Mouse (Mus musculus): ENCODE results near the gene Erp44. TPM values are rescaled to one million over a fixed set of nuclear protein-coding genes. Genes with fewer than 3 reads are reported as not detected.

The Erp44 gene
- total RNA-seq, 2 experiments from 2014 or later, result 38.0 to 43.6 TPM

DNA sequence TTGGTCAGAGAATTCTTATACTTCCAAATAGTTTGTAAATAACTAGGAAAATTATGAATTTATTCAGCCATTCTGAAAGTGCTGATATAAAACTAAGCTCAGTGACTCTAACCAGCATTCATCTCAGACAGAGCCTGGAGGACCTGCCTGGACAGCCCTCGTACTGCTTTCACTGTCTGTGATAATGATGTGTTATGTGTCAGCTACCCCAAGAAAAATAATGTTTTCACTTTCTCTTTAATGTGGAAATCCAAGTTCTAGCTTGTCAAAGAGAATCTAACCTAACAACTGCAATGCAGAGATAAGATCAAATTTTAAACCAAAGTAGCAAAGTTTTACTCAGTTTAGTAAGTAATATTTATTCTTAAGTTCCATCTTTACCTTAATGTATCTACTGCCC is 35.6 kb downstream of the Erp44 start:
- no peak for ATAC-seq (replicated peaks; ENCODE audit: low FRiP score, poor library complexity, severe bottlenecking)

DNA sequence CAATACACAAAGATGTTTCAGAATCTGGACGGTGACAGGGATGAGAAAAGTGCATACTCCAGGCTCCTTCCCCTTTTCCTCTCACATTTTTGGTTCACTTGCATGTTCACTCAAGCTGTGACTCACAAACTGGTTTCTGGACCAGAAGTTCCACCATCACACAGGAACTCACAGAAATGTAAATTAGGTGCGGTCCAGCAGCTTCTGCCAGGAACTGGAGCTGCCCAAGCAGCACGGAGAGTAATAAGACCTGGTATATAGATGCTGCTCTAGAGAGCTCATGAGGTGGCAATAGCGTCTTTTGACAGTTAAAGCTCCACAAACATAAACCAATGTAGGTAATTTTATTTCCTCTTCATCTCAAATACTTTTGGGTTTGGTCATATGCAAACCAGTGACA is 36.9 kb downstream of the Erp44 start:
- no peak for ATAC-seq (replicated peaks; ENCODE audit: low FRiP score, poor library complexity, severe bottlenecking)

DNA sequence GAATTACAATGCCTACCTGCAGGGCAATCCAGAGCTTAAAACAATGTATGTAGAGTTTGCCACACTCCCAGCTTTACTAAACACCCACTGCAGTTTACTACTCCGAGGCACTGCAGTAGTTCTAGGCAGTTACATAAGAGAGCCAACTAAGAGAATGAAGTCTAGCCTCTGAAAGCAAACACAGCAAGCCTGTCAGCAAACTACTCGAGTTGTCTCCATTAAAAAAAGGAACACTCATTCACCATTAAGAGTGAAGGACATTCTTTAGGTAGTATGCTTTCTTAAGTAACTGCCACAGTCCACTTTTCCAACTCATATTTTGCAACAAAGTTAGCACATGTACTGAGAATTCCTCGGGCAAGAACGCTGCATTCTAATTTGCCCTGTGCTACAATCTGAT is 40.3 kb downstream of the Erp44 start:
- no peak for ATAC-seq (replicated peaks; ENCODE audit: low FRiP score, poor library complexity, severe bottlenecking)

DNA sequence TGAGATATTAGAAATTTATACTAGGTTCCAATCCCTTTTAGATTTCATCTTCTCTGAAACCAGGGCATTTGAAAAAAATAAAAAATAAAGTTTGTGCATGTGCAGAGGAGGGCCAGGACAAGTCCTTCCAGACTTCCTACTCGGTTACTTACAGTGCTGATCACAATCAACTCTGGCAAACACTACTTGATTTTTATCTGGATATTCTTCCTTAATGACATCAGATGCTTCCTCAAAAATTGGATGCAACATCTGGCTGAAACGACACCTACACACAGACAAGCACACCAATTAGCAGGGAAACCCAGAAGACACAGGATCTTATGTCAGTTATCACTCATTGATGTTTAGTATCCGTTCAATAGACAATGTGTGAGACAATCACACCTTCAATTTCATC is 42.6 kb downstream of the Erp44 start:
- ATAC-seq (replicated peaks; ENCODE audit: low FRiP score, poor library complexity, severe bottlenecking), result no peak

DNA sequence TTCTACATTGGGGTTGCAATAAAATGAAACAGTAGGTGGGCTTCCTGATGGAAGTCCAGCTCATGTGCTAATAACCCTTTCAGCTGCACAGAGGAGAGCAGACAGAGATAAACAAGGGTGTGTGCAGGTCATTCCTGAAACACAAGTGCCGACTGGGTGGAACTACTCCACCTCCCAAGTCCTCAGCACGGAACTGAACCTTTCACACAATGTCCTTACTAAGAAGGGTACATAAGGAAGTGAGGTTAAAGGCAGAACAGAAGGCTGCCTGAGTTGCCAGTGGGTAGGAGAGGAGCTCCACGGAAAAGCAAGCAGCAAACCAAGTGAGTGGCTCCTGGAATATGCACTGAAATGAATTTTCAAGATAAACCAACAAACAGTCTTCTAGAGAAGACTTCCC is 52.6 kb downstream of the Erp44 start:
- ATAC-seq (replicated peaks; ENCODE audit: low FRiP score, poor library complexity, severe bottlenecking), result no peak

DNA sequence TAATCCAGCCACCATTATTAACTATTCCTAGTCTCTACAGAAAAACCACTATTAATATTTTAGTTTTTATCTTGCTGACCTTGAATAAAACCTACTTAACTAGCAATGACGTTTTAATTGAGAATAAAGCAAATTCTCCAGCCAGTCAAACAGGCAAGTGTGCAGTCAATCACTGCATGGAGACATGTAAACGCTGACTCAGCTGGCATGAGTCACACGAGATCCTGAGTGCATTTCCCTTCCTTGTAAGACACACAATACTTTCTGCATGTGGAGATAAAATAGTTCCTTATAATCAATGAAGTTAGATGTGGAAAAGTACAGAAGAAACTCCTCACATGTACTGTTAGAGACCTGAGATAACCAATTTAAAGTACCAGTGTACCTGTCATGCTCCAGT is 53.8 kb downstream of the Erp44 start:
- no peak for ATAC-seq (replicated peaks; ENCODE audit: low FRiP score, poor library complexity, severe bottlenecking)

DNA sequence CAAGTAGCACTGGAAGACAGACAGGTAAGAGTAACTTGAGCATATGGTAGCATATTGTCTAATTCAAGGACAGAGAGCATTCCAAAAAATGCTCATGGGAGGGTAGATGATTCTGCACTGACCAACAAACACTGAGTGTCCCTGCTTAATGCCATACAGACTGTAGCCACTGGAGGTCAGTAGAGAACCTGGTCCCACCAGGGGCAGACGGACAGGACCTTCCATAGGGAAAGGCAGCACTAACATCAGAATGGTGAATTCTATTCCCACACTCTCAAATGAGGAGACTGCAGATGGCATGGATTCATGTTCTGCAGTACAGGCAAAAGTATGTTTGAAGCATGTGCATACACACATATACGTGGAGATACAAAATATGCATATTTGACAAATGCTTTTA is 54.2 kb downstream of the Erp44 start:
- peak; percentile 30; the same call in 1 of the 2 replicates for ATAC-seq (replicated peaks; ENCODE audit: low FRiP score, poor library complexity, severe bottlenecking)

DNA sequence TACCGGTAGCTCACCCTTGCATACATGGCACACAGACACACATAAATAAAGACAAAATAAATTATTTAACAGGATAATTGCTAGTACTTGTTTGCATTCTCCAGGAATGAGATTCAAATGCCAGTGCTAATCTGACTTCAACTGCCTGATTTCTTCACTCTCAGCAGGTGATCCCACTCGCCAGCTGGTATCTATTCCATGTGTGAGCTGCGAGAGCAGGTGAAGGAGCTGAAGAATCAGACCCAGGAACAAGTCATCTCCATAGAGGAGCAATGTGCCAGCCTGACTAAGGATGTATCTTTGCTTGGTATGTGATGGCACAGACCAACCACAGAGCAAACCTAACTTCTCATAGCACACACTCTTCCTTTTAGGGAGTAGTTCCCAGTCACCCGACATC is 75.8 kb downstream of the Erp44 start:
- ATAC-seq (replicated peaks; ENCODE audit: low FRiP score, poor library complexity, severe bottlenecking), result no peak

DNA sequence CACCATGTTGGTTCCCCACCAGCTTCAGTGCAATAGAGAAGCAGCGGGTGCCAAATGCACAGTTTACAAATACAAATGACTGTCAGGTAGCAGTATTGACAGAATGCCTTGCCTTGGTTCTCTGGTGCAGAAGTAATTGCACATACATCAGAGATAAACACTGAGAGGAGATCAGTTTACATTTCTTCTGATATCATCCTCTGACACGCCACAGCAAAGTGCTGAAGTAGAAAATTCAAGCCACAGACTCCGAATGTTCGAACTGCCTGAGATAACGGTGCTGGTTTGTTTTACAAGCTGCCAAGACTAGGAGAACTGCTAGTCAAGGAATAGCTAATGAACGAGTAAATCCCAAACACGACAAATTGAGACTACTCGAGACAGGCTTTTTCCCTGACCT is 80.9 kb downstream of the Erp44 start:
- ATAC-seq (replicated peaks; ENCODE audit: low FRiP score, poor library complexity, severe bottlenecking), result no peak

DNA sequence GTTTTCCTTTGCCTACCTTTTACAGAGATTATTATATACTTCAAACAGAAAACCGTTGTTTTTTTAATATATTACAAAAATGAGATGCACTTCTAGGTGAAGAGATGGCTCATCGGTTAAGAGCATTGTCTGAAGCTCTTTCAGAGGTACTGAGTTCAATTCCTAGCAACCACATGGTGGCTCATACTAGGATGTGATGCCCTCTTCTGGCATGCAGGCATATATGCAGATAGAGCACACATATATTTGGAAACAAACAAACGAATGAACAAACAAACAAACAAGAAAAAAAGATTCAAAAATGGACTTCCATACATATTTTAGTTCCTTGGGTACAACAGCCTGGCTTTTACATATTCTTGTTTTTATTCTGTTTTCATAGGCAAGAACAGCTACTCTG is 81.4 kb downstream of the Erp44 start:
- no peak for ATAC-seq (replicated peaks; ENCODE audit: low FRiP score, poor library complexity, severe bottlenecking)

DNA sequence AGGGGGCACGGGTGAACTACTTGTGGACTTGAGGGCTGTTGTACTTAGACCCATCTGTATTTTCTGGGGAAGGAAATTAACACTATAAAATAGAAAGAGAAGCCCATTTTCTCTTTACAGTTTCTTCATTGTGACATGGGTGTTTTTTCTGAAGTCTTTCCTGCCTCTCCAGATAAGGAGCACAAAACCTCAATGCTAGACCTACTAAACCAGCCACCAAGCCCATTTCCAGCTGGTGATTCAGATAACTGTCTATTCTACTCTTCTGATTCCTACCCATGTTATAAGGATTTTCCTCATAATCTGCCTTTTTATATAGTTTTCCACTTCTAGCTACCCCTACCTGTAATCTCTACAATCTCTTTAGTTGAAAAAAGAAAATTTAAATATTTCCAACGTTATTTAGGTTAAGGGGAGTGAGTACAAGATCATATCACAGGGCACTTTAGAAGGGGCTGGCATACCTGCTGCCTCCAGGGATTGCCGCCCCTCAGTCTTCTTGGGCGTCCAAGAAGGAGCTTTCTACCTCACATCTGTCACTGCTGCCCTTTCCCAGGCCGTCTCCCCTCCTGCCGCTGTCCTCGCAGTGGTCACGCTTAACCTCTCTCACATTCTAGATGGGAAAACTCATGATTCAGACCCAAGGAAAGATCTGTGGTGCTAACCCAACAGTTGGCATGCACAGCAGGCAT is 97.1 kb downstream of the Erp44 start:
- ATAC-seq (replicated peaks; ENCODE audit: low FRiP score, poor library complexity, severe bottlenecking), result 0 out of 2 replicates have a peak, but pooled peaks have one; percentile 44

DNA sequence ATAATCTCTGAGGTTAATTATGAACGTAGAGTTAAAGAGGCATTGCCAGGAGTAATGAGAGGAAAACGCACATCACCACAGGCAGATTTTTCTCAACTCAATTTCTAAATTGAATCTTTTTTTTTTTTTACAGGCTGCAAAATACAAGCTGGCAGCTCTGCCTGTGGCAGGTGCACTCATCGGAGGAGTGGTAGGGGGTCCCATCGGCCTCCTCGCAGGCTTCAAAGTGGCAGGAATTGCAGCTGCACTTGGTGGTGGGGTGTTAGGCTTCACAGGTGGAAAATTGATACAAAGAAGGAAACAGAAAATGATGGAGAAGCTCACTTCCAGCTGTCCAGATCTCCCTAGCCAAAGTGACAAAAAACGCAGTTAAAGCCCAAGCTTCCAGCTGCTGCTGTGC is 98.0 kb downstream of the Erp44 start:
- no peak for ATAC-seq (replicated peaks; ENCODE audit: low FRiP score, poor library complexity, severe bottlenecking)

DNA sequence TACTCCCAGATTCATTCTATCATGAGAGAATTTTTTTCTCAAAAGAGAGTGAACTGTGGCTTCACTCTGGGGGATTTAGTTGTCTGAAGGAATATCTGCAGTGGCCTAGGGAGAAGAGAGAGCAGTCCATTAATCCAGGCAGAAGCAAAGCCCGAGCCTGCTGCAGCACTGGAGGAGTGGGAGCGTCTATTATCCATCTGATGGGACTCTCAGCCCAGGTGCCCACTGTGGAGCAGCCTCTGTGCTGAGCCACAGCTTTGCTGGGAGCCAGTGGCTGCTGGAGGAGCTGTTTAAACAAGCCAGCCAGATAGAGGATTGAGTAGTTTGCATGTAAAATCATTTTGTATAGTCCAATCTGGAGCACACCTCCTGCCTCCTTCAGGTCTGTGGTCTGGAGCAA is 98.4 kb downstream of the Erp44 start:
- no peak for ATAC-seq (replicated peaks; ENCODE audit: low FRiP score, poor library complexity, severe bottlenecking)

DNA sequence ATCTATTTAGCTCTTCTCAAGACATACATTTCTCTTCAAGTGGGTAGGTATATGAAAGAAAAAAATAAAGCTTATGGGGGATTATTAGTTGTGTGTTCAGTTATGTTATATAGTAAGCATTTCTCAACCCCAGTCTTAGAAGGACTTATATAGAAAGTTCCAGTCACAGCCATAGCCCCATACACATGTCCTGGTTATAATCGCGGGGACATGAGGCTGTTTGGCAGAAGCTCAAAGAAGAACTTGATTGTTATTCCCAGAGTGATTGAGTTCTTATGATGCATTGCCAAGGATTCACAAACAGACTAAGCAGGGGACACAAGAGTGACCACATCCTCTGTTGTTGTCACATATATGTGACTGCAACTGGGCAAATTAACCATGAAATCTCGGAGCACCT is 103.7 kb downstream of the Erp44 start:
- no peak for ATAC-seq (replicated peaks; ENCODE audit: low FRiP score, poor library complexity, severe bottlenecking)

DNA sequence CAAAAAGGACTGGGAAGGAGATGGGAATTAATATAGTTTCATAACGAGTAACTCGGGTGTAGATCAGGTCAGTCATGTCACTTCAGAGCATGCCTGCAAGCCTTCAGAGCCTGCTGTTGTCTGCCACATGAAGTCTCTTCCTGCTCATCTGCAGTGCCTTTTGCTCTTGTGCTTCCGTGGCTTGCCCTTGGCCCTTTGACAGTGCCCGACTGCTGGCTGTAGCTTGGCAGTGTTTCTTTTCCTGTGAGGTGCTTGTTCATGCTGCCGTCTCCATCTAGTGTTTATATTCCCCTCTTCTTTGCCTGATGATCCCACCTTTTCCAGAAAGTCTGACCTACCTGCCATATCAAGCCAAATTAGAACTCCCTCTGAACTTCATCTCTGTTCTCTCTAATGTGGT is 115.5 kb downstream of the Erp44 start:
- ATAC-seq (replicated peaks; ENCODE audit: low FRiP score, poor library complexity, severe bottlenecking), result no peak

DNA sequence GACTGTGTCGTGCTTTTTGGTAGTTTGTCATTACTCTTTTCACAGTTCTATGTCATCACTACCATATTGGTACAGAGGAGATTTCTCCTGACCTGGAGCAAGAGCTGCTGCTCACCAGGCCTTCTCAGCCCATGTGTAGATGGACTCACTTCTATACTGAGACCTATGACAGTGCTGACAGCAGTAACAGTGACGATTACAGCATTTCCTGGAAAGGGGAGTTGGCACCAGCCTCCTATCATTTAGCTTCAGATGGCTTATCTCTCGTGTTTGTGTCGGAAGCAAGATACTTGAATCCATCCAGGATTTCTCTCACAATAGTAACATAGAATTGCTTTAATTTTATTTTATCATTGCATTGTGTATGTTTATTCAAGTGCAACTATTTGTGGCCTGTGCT is 119.0 kb downstream of the Erp44 start:
- no peak for ATAC-seq (replicated peaks; ENCODE audit: low FRiP score, poor library complexity, severe bottlenecking)

DNA sequence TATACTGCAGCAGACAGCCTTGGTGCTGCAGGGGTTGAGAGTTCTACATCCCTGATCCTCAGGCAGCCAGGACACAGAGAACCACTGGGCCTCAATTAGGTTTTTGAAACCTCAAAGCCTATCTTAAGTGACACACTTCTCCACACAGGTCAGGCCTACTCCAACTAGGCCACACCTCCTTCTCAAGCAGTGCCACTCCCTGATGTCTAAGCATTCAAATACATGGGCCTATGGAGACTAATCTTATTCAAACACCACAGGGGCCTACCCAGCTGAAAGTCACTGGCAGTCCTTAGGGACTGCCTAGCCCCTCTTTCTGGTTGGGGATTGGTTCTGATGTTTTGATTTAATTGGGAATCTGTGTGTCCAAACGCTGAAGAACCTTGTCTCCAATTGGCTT is 123.5 kb downstream of the Erp44 start:
- peak; percentile 87 for ATAC-seq (replicated peaks; ENCODE audit: low FRiP score, poor library complexity, severe bottlenecking)

DNA sequence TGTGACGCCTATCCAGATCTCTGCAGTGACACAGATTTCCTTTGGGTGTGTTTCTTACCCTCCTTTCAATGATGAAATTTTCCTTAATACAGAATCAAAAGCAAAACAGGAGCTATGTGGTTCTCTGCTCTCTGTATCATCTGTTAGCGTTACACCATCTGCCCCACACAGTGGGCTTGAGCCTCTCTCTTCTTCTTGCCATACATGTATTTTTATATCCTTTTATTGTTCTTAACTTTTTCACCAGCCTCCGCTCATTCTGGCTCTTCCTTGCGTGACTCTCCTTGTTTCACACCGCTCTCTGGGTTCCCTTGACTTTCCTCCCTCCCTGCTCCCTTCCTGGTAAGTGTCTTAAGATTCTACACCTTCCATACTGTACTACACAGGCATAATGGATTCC is 126.1 kb downstream of the Erp44 start:
- no peak for ATAC-seq (replicated peaks; ENCODE audit: low FRiP score, poor library complexity, severe bottlenecking)

DNA sequence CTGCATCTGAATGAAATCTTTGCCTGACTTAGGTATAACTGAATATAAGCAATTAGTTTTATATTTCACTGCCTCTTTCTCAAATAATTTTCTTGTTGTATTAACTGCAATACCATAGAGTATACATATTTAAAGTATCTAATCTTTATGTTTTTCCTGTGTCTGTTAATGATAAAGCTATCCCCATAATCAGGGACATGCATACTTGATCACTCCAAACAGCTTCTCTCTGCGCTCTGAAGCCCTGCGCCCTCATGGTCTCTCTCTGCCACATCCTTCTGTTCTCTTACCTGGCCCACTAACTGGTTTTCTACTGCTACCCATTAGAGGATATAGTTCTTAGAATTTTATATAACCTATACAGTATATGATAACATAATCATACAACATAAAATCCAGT is 129.9 kb downstream of the Erp44 start:
- ATAC-seq (replicated peaks; ENCODE audit: low FRiP score, poor library complexity, severe bottlenecking), result peak; percentile 55
